Mouse (Mus musculus): ENCODE results near the gene 1700113H08Rik. TPM values are rescaled to one million over a fixed set of nuclear protein-coding genes. Genes with fewer than 3 reads are reported as not detected.

Gene 1700113H08Rik
- polyA plus RNA-seq (2012; ENCODE audit: insufficient read depth, low replicate concordance) = not detected in 2 replicates

DNA sequence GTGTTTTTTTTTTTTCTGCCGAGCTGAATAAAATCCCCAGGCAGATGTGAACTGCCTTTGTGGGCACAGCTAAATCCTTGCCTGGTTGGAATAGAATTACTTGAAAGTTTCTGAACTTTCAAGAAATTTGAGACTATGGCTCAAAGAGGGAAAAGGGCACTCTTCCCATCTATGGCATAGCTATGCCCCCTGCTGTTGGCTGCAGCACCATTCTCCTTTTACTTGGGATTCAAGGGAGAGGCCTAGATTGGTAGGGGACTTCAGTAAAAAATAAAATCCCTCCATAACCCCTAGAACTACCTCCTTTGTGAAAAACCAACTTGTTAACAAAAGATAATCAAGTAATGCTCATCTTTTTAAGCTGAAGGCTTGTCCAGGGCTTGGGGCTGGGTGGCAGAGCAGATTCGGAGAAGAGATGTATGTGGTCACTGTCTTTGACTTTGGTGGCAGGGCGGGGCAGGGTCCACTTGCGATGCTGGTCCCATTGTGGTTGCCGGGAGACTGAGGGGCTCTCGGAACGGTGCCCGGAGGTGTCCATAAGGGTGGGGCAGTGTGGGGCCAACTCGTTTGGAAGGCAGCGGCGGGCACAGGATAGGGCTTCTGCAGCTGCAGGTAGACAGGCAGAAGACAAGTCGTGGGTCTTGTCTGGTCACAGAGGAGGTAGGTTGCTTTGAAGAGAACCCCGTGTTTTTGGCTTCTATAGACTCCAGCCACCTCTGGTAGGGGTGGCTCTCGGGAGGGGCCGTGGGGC lies at the start of gene 1700113H08Rik:
1700113H08Rik (plus strand) TSS at position 546 of the 751 bp plus-strand sequence.
- TF ChIP-seq GATA1 (IDR thresholded peaks at IDR 0.05; ENCODE audit: borderline replicate concordance, low read length) (no peak), FLI1 (IDR thresholded peaks at IDR 0.05; ENCODE audit: low read length) (no peak)
- 0 out of 2 replicates have a peak, but pooled peaks cover 3% of the 10 kb centered on the region for H3K4me1 ChIP-seq
- H3K27me3 ChIP-seq (replicated peaks) = peaks cover 9% of the 10 kb centered on the region
- peak within 1 kb of the TSS; percentile 28 for H3K4me3 ChIP-seq (replicated peaks)
- H3K36me3 ChIP-seq (replicated peaks; ENCODE audit: low read length) = no peaks in the 10 kb centered on the region
- H3K9me3 ChIP-seq = no peaks in the 10 kb centered on the region

DNA sequence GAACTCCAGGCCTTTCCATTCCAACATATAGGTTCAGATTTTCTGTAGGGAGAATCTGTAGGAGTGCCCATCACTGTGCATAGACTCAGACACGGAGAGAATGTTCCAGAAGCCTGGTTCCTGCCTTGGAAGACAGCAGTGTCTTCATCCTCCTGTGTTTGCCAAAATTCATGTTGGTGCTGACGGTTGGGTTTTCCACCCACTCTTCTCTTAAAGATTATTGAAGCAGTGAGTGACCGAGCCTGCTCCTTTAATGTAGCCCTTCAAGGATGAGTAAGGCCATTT lies 49.7 kb upstream of the 1700113H08Rik start:
- no peaks in the 10 kb centered on the region for H3K36me3 ChIP-seq (replicated peaks; ENCODE audit: low read length)
- peaks cover 7% of the 10 kb centered on the region; the same call in 1 of the 2 replicates for H3K9me3 ChIP-seq
- no peaks in the 10 kb centered on the region for H3K4me1 ChIP-seq
- H3K4me3 ChIP-seq (replicated peaks) = no peak overlapping the region
- TF ChIP-seq FLI1 (IDR thresholded peaks at IDR 0.05; ENCODE audit: low read length) (no peak), GATA1 (IDR thresholded peaks at IDR 0.05; ENCODE audit: borderline replicate concordance, low read length) (no peak)
- H3K27me3 ChIP-seq (replicated peaks) = peaks cover 2% of the 10 kb centered on the region

DNA sequence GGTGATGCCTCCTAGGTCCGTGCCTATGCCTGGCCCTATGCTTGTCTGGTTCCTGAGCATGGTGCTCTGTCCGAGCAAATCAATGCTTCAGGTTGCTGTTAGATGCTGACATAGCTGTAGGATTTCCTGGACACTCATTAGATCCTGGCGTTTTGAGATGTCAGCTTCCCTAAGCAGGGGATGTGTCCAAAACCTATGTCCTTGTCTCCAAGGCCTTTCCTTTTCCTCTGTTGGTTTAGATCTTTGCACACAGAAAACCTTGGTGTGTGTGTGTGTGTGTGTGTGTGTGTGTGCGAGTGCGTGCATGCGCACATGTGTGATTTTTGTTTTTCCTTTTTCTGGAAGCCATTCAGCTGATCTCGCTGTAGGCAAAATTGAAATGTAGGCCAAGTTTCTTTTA lies 45.8 kb upstream of the 1700113H08Rik start:
- Histone ChIP-seq H3K4me3 (replicated peaks) (no peak overlapping the region), H3K27me3 (replicated peaks) (peaks cover 4% of the 10 kb centered on the region), H3K4me1 (peaks cover 6% of the 10 kb centered on the region), H3K9me3 (peaks cover 7% of the 10 kb centered on the region; the same call in 1 of the 2 replicates), H3K36me3 (replicated peaks; ENCODE audit: low read length) (no peaks in the 10 kb centered on the region)
- TF ChIP-seq FLI1 (IDR thresholded peaks at IDR 0.05; ENCODE audit: low read length) (no peak), GATA1 (IDR thresholded peaks at IDR 0.05; ENCODE audit: borderline replicate concordance, low read length) (no peak)

DNA sequence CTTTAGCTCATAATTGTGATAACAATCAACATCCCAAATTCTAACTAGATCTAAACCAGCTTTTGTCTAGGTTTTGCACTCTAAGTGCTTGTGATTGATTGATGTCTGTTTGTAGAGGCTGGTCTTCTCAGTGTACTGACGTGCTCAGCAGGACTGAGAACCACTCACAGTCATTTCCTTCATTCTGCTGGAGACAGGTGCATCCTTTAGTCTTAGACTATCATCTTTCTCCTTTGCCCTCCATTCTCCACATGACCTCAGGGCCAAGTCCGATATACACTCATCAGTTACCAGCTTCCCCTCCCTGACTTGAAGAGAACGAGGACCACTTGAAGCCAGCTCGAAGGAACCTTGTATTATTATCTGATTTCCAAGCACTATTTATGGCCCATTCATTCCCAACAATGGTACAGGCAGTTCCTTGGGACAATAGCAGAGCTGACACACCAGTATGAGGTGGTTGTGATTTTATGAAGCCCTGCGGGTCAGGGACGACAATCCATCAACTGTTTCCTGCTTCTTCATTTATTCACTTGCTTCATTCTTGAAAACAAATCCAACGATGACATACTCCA lies 43.4 kb upstream of the 1700113H08Rik start:
- H3K4me1 ChIP-seq = peaks cover 6% of the 10 kb centered on the region
- no peaks in the 10 kb centered on the region for H3K36me3 ChIP-seq (replicated peaks; ENCODE audit: low read length)
- peaks cover 7% of the 10 kb centered on the region; the same call in 1 of the 2 replicates for H3K9me3 ChIP-seq
- TF ChIP-seq FLI1 (IDR thresholded peaks at IDR 0.05; ENCODE audit: low read length) = no peak
- no peak for TF ChIP-seq GATA1 (IDR thresholded peaks at IDR 0.05; ENCODE audit: borderline replicate concordance, low read length)
- no peak overlapping the region for H3K4me3 ChIP-seq (replicated peaks)
- peaks cover 4% of the 10 kb centered on the region for H3K27me3 ChIP-seq (replicated peaks)

DNA sequence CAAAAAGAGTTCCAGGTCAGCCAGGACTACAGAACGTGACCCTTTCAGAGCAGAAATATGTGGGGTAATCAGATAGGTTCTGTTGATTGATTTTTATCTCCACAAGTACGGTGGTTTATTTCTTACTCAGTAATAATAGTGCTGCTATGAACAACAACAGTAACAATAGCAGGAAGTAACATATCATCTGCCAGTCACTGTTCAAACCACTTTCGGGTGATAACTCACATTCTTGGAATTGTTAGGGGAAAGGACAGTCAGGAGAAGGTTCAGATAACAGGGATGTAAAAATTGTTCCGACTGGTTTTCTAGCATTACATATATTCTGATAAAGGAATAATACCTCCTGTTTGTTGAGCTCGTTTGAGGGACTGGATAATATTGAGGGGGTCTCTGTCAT lies 42.4 kb upstream of the 1700113H08Rik start:
- H3K36me3 ChIP-seq (replicated peaks; ENCODE audit: low read length) = no peaks in the 10 kb centered on the region
- peaks cover 7% of the 10 kb centered on the region; the same call in 1 of the 2 replicates for H3K9me3 ChIP-seq
- H3K4me3 ChIP-seq (replicated peaks) = no peak overlapping the region
- TF ChIP-seq GATA1 (IDR thresholded peaks at IDR 0.05; ENCODE audit: borderline replicate concordance, low read length) (no peak), FLI1 (IDR thresholded peaks at IDR 0.05; ENCODE audit: low read length) (no peak)
- peaks cover 6% of the 10 kb centered on the region for H3K4me1 ChIP-seq
- peaks cover 4% of the 10 kb centered on the region for H3K27me3 ChIP-seq (replicated peaks)

DNA sequence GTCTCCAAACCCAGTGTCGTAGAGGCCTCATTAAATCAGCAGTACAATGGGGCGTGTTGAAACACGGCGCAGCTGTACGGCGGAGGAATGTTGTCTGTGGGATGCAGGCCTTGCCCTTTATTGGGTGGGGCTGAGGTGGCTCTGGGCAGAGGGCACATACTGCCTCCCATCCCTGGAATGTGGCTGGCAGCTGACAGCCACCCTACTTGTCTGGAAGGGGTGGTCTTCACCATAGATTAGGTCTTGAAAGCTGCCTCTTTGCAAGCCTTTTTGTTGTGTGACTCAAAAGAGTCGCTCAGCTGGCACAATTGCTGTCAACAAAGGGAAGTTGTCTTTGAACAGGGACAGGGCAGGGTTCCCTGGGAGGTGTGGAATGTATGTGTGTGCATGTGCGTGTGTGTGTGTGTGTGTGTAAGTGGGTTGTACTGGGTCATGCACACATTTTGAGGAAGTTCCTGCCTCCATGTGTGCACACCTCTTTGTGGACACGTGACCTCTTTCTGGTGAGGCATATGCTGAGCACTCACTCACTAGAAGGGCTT lies 41.6 kb upstream of the 1700113H08Rik start:
- Histone ChIP-seq H3K4me1 (peaks cover 6% of the 10 kb centered on the region), H3K27me3 (replicated peaks) (peaks cover 4% of the 10 kb centered on the region), H3K4me3 (replicated peaks) (no peak overlapping the region), H3K36me3 (replicated peaks; ENCODE audit: low read length) (no peaks in the 10 kb centered on the region), H3K9me3 (peaks cover 5% of the 10 kb centered on the region; the same call in 1 of the 2 replicates)
- TF ChIP-seq FLI1 (IDR thresholded peaks at IDR 0.05; ENCODE audit: low read length) (no peak), GATA1 (IDR thresholded peaks at IDR 0.05; ENCODE audit: borderline replicate concordance, low read length) (no peak)

DNA sequence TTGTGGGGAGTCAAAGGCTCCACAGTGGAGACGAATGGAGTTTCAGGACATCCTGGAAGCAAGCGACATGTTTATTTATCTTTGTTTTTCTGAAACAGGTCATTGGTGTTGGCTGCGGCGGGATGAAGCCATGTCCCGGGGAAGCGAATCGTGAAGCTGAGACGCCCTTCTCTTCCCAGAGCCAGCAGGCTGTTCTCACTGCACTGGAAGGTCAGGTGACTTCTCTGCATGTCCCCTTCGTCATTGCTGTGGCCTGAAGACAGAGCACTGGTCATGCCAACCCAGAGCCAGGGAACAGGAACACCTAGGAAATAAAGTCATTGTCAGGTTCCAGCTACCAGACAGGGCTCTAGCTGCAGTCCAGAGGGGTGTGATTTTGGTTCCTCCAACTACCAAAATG lies 39.0 kb upstream of the 1700113H08Rik start:
- Histone ChIP-seq H3K4me1 (peaks cover 6% of the 10 kb centered on the region), H3K4me3 (replicated peaks) (no peak overlapping the region), H3K27me3 (replicated peaks) (peaks cover 6% of the 10 kb centered on the region), H3K9me3 (no peaks in the 10 kb centered on the region), H3K36me3 (replicated peaks; ENCODE audit: low read length) (no peaks in the 10 kb centered on the region)
- TF ChIP-seq FLI1 (IDR thresholded peaks at IDR 0.05; ENCODE audit: low read length) (no peak), GATA1 (IDR thresholded peaks at IDR 0.05; ENCODE audit: borderline replicate concordance, low read length) (no peak)

DNA sequence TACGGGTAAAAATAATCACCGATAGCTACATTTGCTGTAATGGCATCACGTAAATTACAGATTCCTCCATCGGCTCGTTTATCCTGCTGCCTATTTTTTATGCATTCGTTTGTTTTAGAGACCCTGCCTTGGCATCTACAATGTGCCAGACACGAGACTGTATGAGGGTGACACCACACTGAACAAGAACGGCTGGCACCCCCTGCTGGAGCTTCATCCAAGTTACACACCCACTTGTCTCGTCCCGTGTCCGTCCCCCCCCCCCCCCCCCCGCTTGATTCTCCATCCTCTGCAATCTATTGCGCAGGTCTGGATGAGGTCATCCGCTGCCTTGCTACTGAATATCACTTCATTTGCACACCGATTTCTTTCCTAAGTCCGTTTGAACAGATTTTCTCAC lies 37.1 kb upstream of the 1700113H08Rik start:
- Histone ChIP-seq H3K4me3 (replicated peaks) (no peak overlapping the region), H3K9me3 (no peaks in the 10 kb centered on the region), H3K36me3 (replicated peaks; ENCODE audit: low read length) (no peaks in the 10 kb centered on the region), H3K27me3 (replicated peaks) (peaks cover 6% of the 10 kb centered on the region), H3K4me1 (peaks cover 3% of the 10 kb centered on the region)
- TF ChIP-seq GATA1 (IDR thresholded peaks at IDR 0.05; ENCODE audit: borderline replicate concordance, low read length) (no peak), FLI1 (IDR thresholded peaks at IDR 0.05; ENCODE audit: low read length) (no peak)

DNA sequence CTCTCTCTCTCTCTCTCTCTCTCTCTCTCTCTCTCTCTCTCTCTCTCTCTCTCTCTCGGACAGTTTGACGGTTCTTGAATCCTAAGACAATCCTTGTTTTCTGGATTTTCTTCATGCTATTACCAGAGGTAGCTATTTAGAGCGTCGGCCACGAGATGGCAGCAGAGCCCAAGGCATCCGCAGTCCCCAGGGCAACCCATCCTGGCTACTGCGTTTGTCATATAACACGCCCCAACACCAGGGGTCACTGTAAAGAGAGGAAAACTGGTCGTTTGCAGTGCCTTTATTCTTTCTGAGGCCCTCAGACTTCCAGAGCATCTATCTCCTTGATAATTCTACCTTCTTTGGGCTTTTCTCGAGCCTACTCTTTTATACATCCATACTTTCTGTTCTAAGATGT lies 33.0 kb upstream of the 1700113H08Rik start:
- H3K4me3 ChIP-seq (replicated peaks) = no peak overlapping the region
- no peaks in the 10 kb centered on the region for H3K9me3 ChIP-seq
- TF ChIP-seq FLI1 (IDR thresholded peaks at IDR 0.05; ENCODE audit: low read length) = no peak
- TF ChIP-seq GATA1 (IDR thresholded peaks at IDR 0.05; ENCODE audit: borderline replicate concordance, low read length) = no peak
- H3K27me3 ChIP-seq (replicated peaks) = peaks cover 2% of the 10 kb centered on the region
- H3K36me3 ChIP-seq (replicated peaks; ENCODE audit: low read length) = no peaks in the 10 kb centered on the region
- no peaks in the 10 kb centered on the region for H3K4me1 ChIP-seq

DNA sequence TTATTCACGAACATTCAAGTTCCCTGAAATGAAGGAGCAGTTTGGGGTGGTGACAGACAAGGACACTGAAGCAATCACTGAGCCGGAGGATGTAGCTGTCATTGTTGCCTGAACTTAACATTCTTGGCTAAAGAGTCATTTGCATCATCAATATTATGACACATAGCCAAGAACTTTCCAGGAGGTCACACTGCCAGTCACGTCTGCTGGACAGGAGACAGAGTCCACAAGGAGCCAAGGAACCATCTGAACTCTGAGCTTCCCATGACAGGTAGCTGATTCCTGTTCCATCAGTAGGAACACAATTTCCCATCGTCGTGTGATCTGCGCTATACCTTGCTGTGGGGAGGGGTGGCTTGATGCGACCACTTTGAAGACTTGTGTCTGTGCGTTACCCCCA lies 25.1 kb upstream of the 1700113H08Rik start:
- Histone ChIP-seq H3K4me1 (no peaks in the 10 kb centered on the region), H3K4me3 (replicated peaks) (no peak overlapping the region), H3K9me3 (peaks cover 4% of the 10 kb centered on the region; the same call in 1 of the 2 replicates), H3K36me3 (replicated peaks; ENCODE audit: low read length) (no peaks in the 10 kb centered on the region), H3K27me3 (replicated peaks) (no peaks in the 10 kb centered on the region)
- TF ChIP-seq GATA1 (IDR thresholded peaks at IDR 0.05; ENCODE audit: borderline replicate concordance, low read length) = no peak
- TF ChIP-seq FLI1 (IDR thresholded peaks at IDR 0.05; ENCODE audit: low read length) = no peak
